Mouse (Mus musculus): ENCODE results near the gene Rpl14.

DNA sequence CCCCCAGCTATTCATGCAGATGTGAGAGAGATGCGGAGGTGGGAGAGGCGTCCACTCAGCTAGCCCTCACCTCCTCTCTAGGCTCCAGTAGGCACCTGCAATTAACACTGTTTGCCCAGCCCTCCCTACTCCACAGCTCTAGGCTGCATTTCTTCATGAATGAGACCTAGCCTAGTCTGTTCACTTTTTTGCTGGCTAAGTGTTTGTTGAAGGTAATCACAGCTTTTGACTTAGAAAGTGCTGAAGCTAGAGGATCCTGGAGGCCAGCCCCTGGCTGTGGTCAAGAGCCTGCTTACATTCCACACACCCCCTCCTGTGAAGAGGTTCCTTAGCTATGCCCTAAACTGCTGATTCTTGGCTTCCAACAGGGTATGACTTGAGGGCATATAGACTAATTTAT lies 29.8 kb upstream of the Rpl14 start:
- TF ChIP-seq CTCF (IDR thresholded peaks at IDR 0.05; ENCODE audit: low read depth, low read length) = no peak
- TF ChIP-seq POLR2A (IDR thresholded peaks at IDR 0.05; ENCODE audit: borderline replicate concordance, low read depth, low read length) = no peak

Measured in bone marrow macrophage, adult 2 months (primary cell).